Mouse (Mus musculus): ENCODE results near the gene Clybl. TPM values are rescaled to one million over a fixed set of nuclear protein-coding genes. Genes with fewer than 3 reads are reported as not detected.

The Clybl gene
- polyA plus RNA-seq, 1 experiment from 2014 or later = 68.2 TPM

GRCm38 (mm10) chr14:122280309-122281071 is 99.0 kb downstream of the Clybl start:
- H3K9me3 ChIP-seq = no peaks in the 10 kb centered on the region
- H3K4me1 ChIP-seq = peaks cover 13% of the 10 kb centered on the region
- no peak overlapping the region for H3K27ac ChIP-seq (replicated peaks)
- H3K36me3 ChIP-seq = no peaks in the 10 kb centered on the region
- H3K4me3 ChIP-seq = peak overlapping the region; percentile 16; the same call in 1 of the 2 replicates
- no peak for ATAC-seq (ENCODE audit: extremely low read depth, insufficient number of reproducible peaks, low FRiP score, low TSS enrichment)
- WGBS = 18% methylated on average over 21 of the region's 21 CpGs
- H3K4me2 ChIP-seq = peak overlapping the region; percentile 60
- 0 out of 2 replicates have a peak overlapping the region, but pooled peaks have one; percentile 35 for H3K9ac ChIP-seq
- H3K27me3 ChIP-seq (replicated peaks) = peaks cover 80% of the 10 kb centered on the region

- Histone ChIP-seq H3K4me3 (peak overlapping the region; percentile 16; the same call in 1 of the 2 replicates), H3K9ac (no peak overlapping the region)
- WGBS = 46% methylated on average over 9 of the region's 9 CpGs
These were observed 99.6 kb downstream of the Clybl start for GRCm38 (mm10) chr14:122281072-122281634.

GRCm38 (mm10) chr14:122283959-122284358 is 102.5 kb downstream of the Clybl start:
- no peak for ATAC-seq (ENCODE audit: extremely low read depth, insufficient number of reproducible peaks, low FRiP score, low TSS enrichment)
- Histone ChIP-seq H3K4me1 (peaks cover 22% of the 10 kb centered on the region), H3K27ac (replicated peaks) (no peak overlapping the region), H3K4me2 (no peak overlapping the region), H3K27me3 (replicated peaks) (peaks cover 78% of the 10 kb centered on the region), H3K4me3 (no peak overlapping the region), H3K36me3 (no peaks in the 10 kb centered on the region), H3K9ac (no peak overlapping the region), H3K9me3 (no peaks in the 10 kb centered on the region)
- 47% methylated on average over 5 of the region's 5 CpGs for WGBS

More at GRCm38 (mm10) chr14:122281072-122281634, 99.6 kb downstream of the Clybl start:
- Histone ChIP-seq H3K27me3 (replicated peaks) (peaks cover 86% of the 10 kb centered on the region), H3K27ac (replicated peaks) (no peak overlapping the region), H3K36me3 (no peaks in the 10 kb centered on the region), H3K9me3 (no peaks in the 10 kb centered on the region), H3K4me2 (peak overlapping the region; percentile 60), H3K4me1 (peaks cover 13% of the 10 kb centered on the region)
- ATAC-seq (ENCODE audit: extremely low read depth, insufficient number of reproducible peaks, low FRiP score, low TSS enrichment) = no peak

GRCm38 (mm10) chr14:122296399-122296798 is 114.9 kb downstream of the Clybl start:
- Histone ChIP-seq H3K4me1 (no peaks in the 10 kb centered on the region), H3K9ac (no peak overlapping the region), H3K27ac (replicated peaks) (no peak overlapping the region), H3K27me3 (replicated peaks) (peaks cover 25% of the 10 kb centered on the region), H3K4me2 (no peak overlapping the region), H3K4me3 (no peak overlapping the region), H3K9me3 (no peaks in the 10 kb centered on the region), H3K36me3 (no peaks in the 10 kb centered on the region)
- WGBS = 49% methylated on average over 4 of the region's 4 CpGs
- ATAC-seq (ENCODE audit: extremely low read depth, insufficient number of reproducible peaks, low FRiP score, low TSS enrichment) = no peak

GRCm38 (mm10) chr14:122296864-122297263 is 115.4 kb downstream of the Clybl start:
- no peak for ATAC-seq (ENCODE audit: extremely low read depth, insufficient number of reproducible peaks, low FRiP score, low TSS enrichment)
- WGBS = 44% methylated on average over 2 of the region's 2 CpGs
- Histone ChIP-seq H3K9ac (no peak overlapping the region), H3K27ac (replicated peaks) (no peak overlapping the region), H3K4me3 (no peak overlapping the region), H3K9me3 (no peaks in the 10 kb centered on the region), H3K27me3 (replicated peaks) (peaks cover 20% of the 10 kb centered on the region), H3K36me3 (no peaks in the 10 kb centered on the region), H3K4me2 (no peak overlapping the region), H3K4me1 (no peaks in the 10 kb centered on the region)

GRCm38 (mm10) chr14:122297386-122298109 is 116.0 kb downstream of the Clybl start:
- H3K27ac ChIP-seq (replicated peaks) = no peak overlapping the region
- no peaks in the 10 kb centered on the region for H3K36me3 ChIP-seq
- H3K4me2 ChIP-seq = no peak overlapping the region
- no peak overlapping the region for H3K9ac ChIP-seq
- no peak overlapping the region for H3K4me3 ChIP-seq
- no peak for ATAC-seq (ENCODE audit: extremely low read depth, insufficient number of reproducible peaks, low FRiP score, low TSS enrichment)
- WGBS = 56% methylated on average over 11 of the region's 11 CpGs
- 0 out of 2 replicates have a peak, but pooled peaks cover 13% of the 10 kb centered on the region for H3K27me3 ChIP-seq (replicated peaks)
- H3K9me3 ChIP-seq = no peaks in the 10 kb centered on the region
- no peaks in the 10 kb centered on the region for H3K4me1 ChIP-seq

- no peak for ATAC-seq (ENCODE audit: extremely low read depth, insufficient number of reproducible peaks, low FRiP score, low TSS enrichment)
- H3K4me1 ChIP-seq = no peaks in the 10 kb centered on the region
- H3K27me3 ChIP-seq (replicated peaks) = 0 out of 2 replicates have a peak, but pooled peaks cover 11% of the 10 kb centered on the region
- H3K9me3 ChIP-seq = no peaks in the 10 kb centered on the region
- H3K36me3 ChIP-seq = no peaks in the 10 kb centered on the region
- no peak overlapping the region for H3K4me3 ChIP-seq
- 85% methylated on average over 11 of the region's 11 CpGs for WGBS
- H3K9ac ChIP-seq = no peak overlapping the region
- no peak overlapping the region for H3K4me2 ChIP-seq
- no peak overlapping the region for H3K27ac ChIP-seq (replicated peaks)
These were observed 118.8 kb downstream of the Clybl start for GRCm38 (mm10) chr14:122300261-122300660.

GRCm38 (mm10) chr14:122303821-122304220 is 122.3 kb downstream of the Clybl start:
- WGBS = 46% methylated on average over 1 of the region's 1 CpGs
- no peak overlapping the region for H3K4me2 ChIP-seq
- no peaks in the 10 kb centered on the region for H3K36me3 ChIP-seq
- H3K27ac ChIP-seq (replicated peaks) = no peak overlapping the region
- no peak overlapping the region for H3K9ac ChIP-seq
- no peak for ATAC-seq (ENCODE audit: extremely low read depth, insufficient number of reproducible peaks, low FRiP score, low TSS enrichment)
- H3K4me1 ChIP-seq = no peaks in the 10 kb centered on the region
- H3K27me3 ChIP-seq (replicated peaks) = no peaks in the 10 kb centered on the region
- H3K9me3 ChIP-seq = no peaks in the 10 kb centered on the region
- H3K4me3 ChIP-seq = no peak overlapping the region

- ATAC-seq (ENCODE audit: extremely low read depth, insufficient number of reproducible peaks, low FRiP score, low TSS enrichment) = no peak
- Histone ChIP-seq H3K9me3 (no peaks in the 10 kb centered on the region), H3K4me3 (no peak overlapping the region), H3K27me3 (replicated peaks) (no peaks in the 10 kb centered on the region), H3K36me3 (no peaks in the 10 kb centered on the region), H3K4me1 (no peaks in the 10 kb centered on the region), H3K9ac (no peak overlapping the region), H3K27ac (replicated peaks) (no peak overlapping the region), H3K4me2 (no peak overlapping the region)
- WGBS = 74% methylated on average over 8 of the region's 8 CpGs
These were observed 123.6 kb downstream of the Clybl start for GRCm38 (mm10) chr14:122305132-122305531.

- H3K9ac ChIP-seq = no peak overlapping the region
- ATAC-seq (ENCODE audit: extremely low read depth, insufficient number of reproducible peaks, low FRiP score, low TSS enrichment) = no peak
- no peaks in the 10 kb centered on the region for H3K4me1 ChIP-seq
- H3K9me3 ChIP-seq = 0 out of 2 replicates have a peak, but pooled peaks cover 6% of the 10 kb centered on the region
- H3K4me2 ChIP-seq = no peak overlapping the region
- 85% methylated on average over 6 of the region's 6 CpGs for WGBS
- H3K4me3 ChIP-seq = no peak overlapping the region
- no peaks in the 10 kb centered on the region for H3K27me3 ChIP-seq (replicated peaks)
- peaks cover 5% of the 10 kb centered on the region for H3K36me3 ChIP-seq
- no peak overlapping the region for H3K27ac ChIP-seq (replicated peaks)
These were observed 130.9 kb downstream of the Clybl start for GRCm38 (mm10) chr14:122312415-122312814.

- Histone ChIP-seq H3K27me3 (replicated peaks) (no peaks in the 10 kb centered on the region), H3K4me2 (no peak overlapping the region), H3K36me3 (peaks cover 5% of the 10 kb centered on the region), H3K27ac (replicated peaks) (no peak overlapping the region), H3K4me1 (no peaks in the 10 kb centered on the region), H3K4me3 (no peak overlapping the region), H3K9me3 (0 out of 2 replicates have a peak, but pooled peaks cover 6% of the 10 kb centered on the region), H3K9ac (no peak overlapping the region)
- 56% methylated on average over 4 of the region's 4 CpGs for WGBS
- no peak for ATAC-seq (ENCODE audit: extremely low read depth, insufficient number of reproducible peaks, low FRiP score, low TSS enrichment)
These were observed 131.8 kb downstream of the Clybl start for GRCm38 (mm10) chr14:122313328-122313727.

Measured in heart, embryonic 13.5 days (tissue).